Mouse (Mus musculus) heart, adult 2 months (tissue): ENCODE measurements around the gene Eps15.

Experiments used
- CTCF ChIP-seq: fragments of 200-600 bp; IDR thresholded peaks from 2 replicates; pipeline ENCODE4 v1.8.1; 2022; ENCODE audit warnings: antibody characterized with exemption, mild to moderate bottlenecking, moderate library complexity
- POLR2A ChIP-seq: fragments of 200-500 bp; IDR thresholded peaks from 2 replicates; pipeline ENCODE4 v1.6.1; 2011; ENCODE audit warnings: mild to moderate bottlenecking, low read depth, low read length, control low read depth; ENCODE audit not compliant: insufficient read depth

GRCm38 (mm10) chr4:109254511-109254910 is 25.6 kb upstream of the Eps15 start:
- no peak for TF ChIP-seq POLR2A
- TF ChIP-seq CTCF = no peak
